Mouse (Mus musculus) CD4-positive, CD25-positive, alpha-beta regulatory T cell, adult 4 months (primary cell): ENCODE results near the gene Tstd1. TPM values are rescaled to one million over a fixed set of nuclear protein-coding genes. Genes with fewer than 3 reads are reported as not detected.
A peak's percentile ranks its signal among the peaks of the same experiment; 100 is the strongest.

Experiments
- ATAC-seq: one replicate; pipeline ENCODE4 v1.8.0; 2017
- polyA plus RNA-seq, 2 experiments: library from polyadenylated mRNA; unstranded; fragments of 100-300 nt; shearing (Covaris generic); gene quantifications; one replicate each; pipeline ENCODE4 v1.2.1; 2017

The Tstd1 gene
- polyA plus RNA-seq, result 10 to 100 TPM; 10.0 to 20.1 TPM

DNA sequence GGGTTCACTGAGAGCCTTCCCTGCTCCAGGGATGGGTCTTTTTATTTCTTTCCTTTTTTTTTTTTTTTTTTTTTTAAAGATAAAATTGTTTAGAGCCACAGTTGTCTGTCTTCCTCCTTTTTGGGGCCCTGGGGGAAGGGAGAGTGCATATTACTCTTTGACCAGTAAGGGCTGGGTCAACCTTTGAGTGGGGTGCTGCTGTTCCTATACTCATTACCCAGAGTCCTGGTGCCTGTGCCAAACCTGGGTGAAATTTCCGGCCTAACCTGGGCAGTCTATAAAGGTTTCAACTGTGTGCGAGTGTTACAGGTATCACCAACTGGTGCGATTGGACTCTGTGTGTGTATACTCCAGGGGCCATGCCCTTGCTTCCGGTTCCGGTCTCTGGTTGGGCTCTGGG lies at the start of gene Tstd1:
Tstd1 (plus strand) TSS at position 213 of the 400 bp plus-strand sequence.
- no peak for ATAC-seq

- ATAC-seq, result no peak
Observed at GRCm38 (mm10) chr1:171369845-171370556, 48.7 kb upstream of the Tstd1 start, which contains the start of gene Nectin4. TSS of gene Nectin4 (plus strand) at chr1:171370099.

DNA sequence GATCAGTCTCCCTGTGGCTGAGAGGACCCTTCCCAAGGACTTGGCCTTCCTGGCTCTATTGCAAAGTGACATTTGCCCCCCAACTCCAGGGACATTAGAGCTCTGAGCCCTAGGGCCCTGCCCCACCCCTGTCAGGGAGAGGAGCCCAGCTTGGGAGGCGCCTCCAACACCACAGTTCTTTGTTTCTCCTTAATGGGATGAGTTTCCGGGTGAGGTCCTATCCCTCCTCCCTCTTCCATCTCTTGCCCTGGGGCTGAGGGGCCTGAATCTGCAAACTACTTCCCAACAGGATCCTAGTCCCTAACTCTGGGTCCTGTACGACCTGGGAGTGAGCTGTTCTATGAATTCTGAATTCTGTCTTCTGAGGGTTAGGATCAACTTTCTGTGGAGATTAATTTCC lies 45.8 kb upstream of the Tstd1 start:
- no peak for ATAC-seq

- ATAC-seq, result no peak
Observed at GRCm38 (mm10) chr1:171373946-171374345, 44.7 kb upstream of the Tstd1 start.

GRCm38 (mm10) chr1:171375646-171376097 lies 43.0 kb upstream of the Tstd1 start:
- no peak for ATAC-seq

- no peak for ATAC-seq
Observed at GRCm38 (mm10) chr1:171378298-171378697, 40.4 kb upstream of the Tstd1 start.

GRCm38 (mm10) chr1:171379935-171380599 lies 38.6 kb upstream of the Tstd1 start:
- ATAC-seq, result peak; percentile 99

DNA sequence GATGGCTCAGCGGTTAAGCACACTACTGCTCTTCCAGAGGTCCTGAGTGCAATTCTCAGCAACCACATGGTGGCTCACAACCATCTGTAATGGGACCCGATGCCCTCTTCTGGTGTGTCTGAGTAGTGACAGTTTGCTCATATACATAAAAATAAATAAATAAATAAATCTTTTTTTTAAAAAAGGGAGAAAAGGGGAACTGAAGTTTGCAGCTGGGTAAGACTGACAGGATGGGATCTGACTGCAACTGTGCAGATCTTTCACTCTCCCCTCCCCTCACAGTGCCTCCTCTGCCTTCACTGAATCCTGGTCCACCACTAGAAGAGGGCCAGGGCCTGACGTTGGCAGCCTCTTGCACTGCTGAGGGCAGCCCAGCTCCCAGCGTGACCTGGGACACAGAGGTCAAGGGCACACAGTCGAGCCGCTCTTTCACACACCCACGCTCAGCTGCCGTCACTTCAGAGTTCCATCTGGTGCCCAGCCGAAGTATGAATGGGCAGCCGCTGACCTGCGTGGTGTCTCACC lies 36.5 kb upstream of the Tstd1 start:
- no peak for ATAC-seq

DNA sequence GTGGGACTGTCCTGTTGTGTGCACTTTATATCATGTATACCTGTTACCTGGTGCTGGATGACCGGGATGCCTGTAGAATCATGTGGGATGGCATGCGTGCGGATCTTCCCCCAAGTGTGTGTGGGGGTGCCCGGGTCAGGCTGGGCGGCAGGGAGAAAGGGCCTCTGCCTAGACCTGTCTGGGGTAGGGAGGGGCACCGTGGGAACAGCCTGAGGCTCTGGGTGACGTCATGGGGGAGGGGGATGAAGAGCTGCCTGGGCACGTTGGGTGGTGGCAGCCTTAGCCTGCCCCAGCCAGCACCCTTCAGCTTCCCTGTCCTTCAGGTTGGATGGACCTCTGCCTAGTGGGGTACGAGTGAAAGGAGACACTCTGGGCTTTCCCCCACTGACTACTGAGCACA lies 34.3 kb upstream of the Tstd1 start:
- ATAC-seq, result no peak

DNA sequence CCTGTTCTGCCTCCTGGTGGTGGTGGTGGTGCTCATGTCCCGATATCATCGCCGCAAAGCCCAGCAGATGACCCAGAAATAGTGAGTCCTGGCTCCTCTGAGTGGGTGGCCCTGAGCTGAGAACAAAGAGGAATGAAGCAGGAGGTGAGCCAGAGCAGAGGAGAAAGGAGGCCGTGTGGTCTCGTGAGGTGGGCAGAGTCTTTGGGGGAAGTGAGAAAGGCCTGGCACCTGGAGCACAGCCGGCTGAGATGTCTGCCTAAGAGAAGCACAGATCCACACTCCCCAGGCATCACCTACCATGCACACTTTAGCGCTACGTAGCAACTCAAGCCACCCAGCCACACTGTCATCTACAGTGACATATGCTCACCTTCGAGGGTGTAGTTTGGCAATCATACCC lies 33.5 kb upstream of the Tstd1 start:
- no peak for ATAC-seq

DNA sequence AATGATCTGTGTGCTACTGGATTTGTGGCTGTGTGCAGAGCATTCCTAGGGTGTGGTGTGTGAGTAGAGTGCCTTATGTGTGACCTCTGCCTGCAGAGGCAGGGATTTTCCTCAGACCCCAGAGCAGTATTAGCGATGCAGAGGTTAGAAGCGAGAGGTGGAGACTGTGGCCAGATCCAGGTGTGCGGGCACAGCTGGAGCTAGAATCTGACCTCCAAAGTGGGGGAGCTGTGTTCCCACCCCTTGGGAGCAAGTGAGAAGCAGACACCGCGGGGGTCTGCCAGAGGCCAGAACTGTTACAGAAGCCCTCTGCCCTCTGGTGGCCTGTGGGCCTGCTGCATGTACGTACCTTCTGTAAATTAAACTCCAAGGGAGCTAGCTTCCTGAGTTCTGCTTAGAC lies 31.6 kb upstream of the Tstd1 start:
- no peak for ATAC-seq

DNA sequence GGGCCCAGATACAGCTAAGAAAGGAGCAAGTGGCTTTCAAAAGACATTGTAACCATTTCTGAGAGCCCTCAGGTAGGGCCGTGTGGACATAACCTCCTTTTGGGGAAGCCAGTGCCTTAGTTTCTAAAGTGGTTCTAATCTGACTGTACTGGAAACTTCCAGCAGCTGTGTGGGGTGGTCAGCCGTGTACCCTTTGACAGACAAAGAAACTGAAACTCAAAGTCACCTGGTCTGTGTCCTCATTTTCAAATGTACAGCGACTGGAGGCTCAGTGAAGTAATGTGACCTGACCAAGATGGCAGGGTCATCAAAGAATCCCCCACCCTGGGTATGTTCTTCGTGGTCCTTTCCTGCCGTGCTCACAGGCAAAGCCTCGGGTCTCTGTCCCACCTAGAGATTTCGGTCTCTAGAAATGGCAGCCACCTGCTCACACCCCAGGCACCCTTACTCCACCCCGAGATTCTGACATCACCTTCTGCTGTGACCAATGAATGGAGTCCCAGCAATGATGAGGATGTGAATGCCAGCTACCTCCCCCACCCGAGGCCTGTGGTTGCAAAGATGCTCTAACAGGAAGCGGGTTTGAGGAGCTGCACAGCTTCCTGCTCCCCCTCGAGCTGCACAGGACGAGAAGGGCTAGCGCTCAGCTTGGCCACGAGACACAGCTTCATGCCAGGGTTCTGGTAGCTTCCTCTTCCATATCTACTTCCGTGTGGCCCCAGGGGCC lies 30.1 kb upstream of the Tstd1 start, which contains the start of gene Arhgap30:
Arhgap30 (plus strand) TSS at position 579 of the 727 bp plus-strand sequence.
- peak; percentile 86 for ATAC-seq

- peak; percentile 74 for ATAC-seq
Observed at GRCm38 (mm10) chr1:171390101-171390500, 28.6 kb upstream of the Tstd1 start.

GRCm38 (mm10) chr1:171401821-171402220 lies 16.9 kb upstream of the Tstd1 start:
- no peak for ATAC-seq

GRCm38 (mm10) chr1:171402991-171403390 lies 15.7 kb upstream of the Tstd1 start:
- no peak for ATAC-seq

GRCm38 (mm10) chr1:171407263-171407662 lies 11.4 kb upstream of the Tstd1 start:
- ATAC-seq, result no peak

- ATAC-seq, result no peak
Observed at GRCm38 (mm10) chr1:171410231-171410630, 8.4 kb upstream of the Tstd1 start.

DNA sequence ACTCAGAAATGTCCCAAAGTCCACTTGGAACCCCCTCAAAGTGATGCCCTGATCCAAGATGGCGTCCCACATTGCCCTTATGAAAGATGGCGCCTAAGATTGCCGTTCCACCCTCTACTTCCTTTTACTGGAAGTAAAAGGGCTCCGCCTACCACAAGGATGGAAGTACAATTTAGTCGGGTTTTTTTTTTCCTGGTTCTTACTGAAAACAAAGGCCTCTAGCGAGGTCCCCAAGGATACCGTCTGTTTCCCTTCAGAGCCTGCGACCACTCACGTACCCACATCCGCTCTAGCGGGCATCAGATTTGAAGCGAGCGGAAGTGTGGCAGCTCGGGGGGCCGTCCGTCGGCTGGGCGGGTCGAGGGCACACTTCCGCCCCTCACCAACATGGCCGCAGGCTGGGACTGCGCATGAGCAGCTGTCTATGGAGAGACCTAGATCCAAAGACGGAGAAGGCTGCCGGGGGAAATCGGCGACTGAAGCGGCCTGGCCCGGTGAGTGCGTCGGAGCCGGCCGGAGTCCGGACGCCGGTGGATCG lies 7.7 kb upstream of the Tstd1 start, which contains the start of gene Usf1:
Usf1 (plus strand) TSS at position 367 of the 538 bp plus-strand sequence.
- ATAC-seq, result peak; percentile 86

DNA sequence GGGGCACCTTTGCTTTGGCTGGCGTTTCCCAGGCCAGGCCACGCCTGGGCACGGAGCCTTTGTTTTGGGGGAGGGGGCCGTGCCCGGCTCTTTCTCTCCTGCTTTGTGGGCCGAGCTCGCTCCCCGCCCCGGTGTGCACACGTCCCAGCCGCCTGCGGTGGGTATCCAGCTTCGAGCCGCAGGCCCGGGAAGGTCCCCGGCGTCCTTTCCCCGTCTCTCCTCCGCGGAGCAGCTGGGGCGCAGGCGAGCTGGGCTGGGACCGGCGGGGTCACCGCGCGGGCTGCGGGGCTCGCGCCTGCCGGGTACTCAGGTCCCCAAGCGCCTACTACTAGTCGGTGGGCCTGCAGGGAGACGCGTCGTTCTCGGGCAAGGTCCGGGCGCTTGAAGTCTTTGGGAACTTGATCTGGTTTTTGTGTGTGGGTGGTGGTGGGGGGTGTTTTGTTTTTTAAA lies 7.2 kb upstream of the Tstd1 start:
- peak; percentile 27 for ATAC-seq

DNA sequence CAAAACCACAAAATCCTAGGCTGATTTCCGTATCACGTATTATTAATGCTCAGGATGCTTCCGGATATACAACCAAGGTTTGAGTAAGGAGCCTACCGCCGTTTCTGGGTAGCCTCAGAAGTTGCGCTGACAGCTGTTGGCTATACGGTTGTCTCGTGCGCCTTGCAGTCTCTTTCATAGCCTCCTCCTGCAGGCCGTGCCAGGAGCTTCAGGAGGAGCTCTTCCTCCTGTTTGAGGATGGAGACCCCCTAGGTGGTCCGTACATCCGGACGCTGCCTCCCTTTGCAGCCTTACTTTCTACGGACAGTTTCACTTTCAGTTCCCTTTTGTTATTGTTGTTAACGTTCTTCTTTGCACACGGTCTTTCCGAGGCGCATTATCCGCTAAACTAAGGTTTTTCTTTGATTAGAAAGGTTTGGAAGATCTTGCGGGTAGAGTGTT lies 6.7 kb upstream of the Tstd1 start:
- peak; percentile 49 for ATAC-seq

DNA sequence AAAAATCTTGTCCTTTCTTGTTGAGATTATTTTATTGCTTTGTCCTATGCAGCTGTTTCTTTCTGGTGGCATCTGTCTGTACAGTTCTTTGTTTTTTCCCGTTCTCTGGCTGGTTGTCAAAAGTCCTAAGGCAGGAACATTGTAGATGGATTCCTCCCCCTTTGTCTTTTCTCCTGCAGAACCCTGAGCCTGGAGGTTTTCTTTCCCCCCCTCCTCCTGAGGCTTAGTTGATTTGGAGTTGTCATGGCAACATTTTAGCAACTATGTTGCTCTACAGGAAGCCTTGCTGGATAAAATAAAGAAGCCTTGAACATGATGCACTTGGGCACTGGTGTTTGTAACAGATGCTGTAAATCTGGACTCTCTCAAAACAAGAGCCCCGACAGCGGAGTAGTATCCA lies 6.2 kb upstream of the Tstd1 start:
- ATAC-seq, result peak; percentile 11

- ATAC-seq, result no peak
Observed at GRCm38 (mm10) chr1:171413608-171414007, 5.1 kb upstream of the Tstd1 start.
